Mouse (Mus musculus): Measurements from ENCODE around the gene Nlrc4. TPM values are rescaled to one million over a fixed set of nuclear protein-coding genes. Genes with fewer than 3 reads are reported as not detected.

The Nlrc4 gene
- total RNA-seq, 2 experiments from 2014 or later = 0.10 to 0.18 TPM

Other genes starting within 250 kb of the Nlrc4 start
- gene Memo1, start 163.6 kb downstream of the Nlrc4 start, total RNA-seq (2021) = 10 to 100 TPM; 72.2 to 80.8 TPM
- 10 to 100 TPM; 73.7 to 74.0 TPM for gene Dpy30, start 135.2 kb downstream of the Nlrc4 start, total RNA-seq (2021)
- 100 to 1,000 TPM; 131 to 141 TPM for gene Spast, start 120.2 kb downstream of the Nlrc4 start, total RNA-seq (2021)
- 10 to 100 TPM; 15.8 to 19.6 TPM for gene Slc30a6, start 63.5 kb downstream of the Nlrc4 start, total RNA-seq (2021)
- 10 to 100 TPM; 40.2 to 40.9 TPM for gene Yipf4, start 30.4 kb upstream of the Nlrc4 start, total RNA-seq (2021)
- gene Birc6, start 69.2 kb upstream of the Nlrc4 start, total RNA-seq (2021) = 100 to 1,000 TPM; 168 to 170 TPM